Mouse (Mus musculus) limb, embryonic 10.5 days (tissue): Measurements from ENCODE around the gene Pp2d1. TPM values are rescaled to one million over a fixed set of nuclear protein-coding genes. Genes with fewer than 3 reads are reported as not detected.

Experiments used
- polyA plus RNA-seq: library from polyadenylated mRNA; unstranded; fragments of >200 nt; fragmentation: Nextera tagmentation; extraction: Ambion mirVana; gene quantifications from 2 replicates; pipeline ENCODE4 v1.2.1, GENCODE M21; 2016

The Pp2d1 gene
- polyA plus RNA-seq, 1 experiment from 2014 or later, result 0.49 TPM

Other genes with a start within 250 kb of the Pp2d1 start
- gene Efhb, start 76.1 kb downstream of the Pp2d1 start, polyA plus RNA-seq, result 0.26 and 0.31 TPM in 2 replicates
- 60.5 and 70.4 TPM in 2 replicates for gene Rab5a, start 60.2 kb downstream of the Pp2d1 start, polyA plus RNA-seq
- gene Kat2b, start 27.4 kb upstream of the Pp2d1 start, polyA plus RNA-seq, result 1.1 and 2.7 TPM in 2 replicates
- 45.1 and 46.0 TPM in 2 replicates for gene Sgo1, start 149.9 kb upstream of the Pp2d1 start, polyA plus RNA-seq